In genomic region chr2:92432299-92433295, GRCm38 (mm10) we compare ENCODE assay signal across 8 mouse cellular contexts. TPM values are rescaled to one million over a fixed set of nuclear protein-coding genes. Genes with fewer than 3 reads are reported as not detected.
A peak's percentile ranks its signal among the peaks of the same experiment; 100 is the strongest.
DNase-seq lines count a peak whose midpoint lies in the region; ATAC-seq and TF ChIP-seq lines count a peak whose summit lies in the region.

No protein-coding gene starts in this region.

- peak overlapping the region; percentile 84 for H3K4me2 ChIP-seq in forebrain, embryonic 11.5 days (ENCODE audit: low read depth, low read length, severe bottlenecking)
- peak overlapping the region; percentile 88 for H3K4me2 ChIP-seq in hindbrain, embryonic 15.5 days
- H3K4me2 ChIP-seq in myocyte (ENCODE audit: low read depth), result peak overlapping the region; percentile 82

- H3K27ac ChIP-seq in forebrain, embryonic 11.5 days (ENCODE audit: low read depth, low read length), result no peak overlapping the region
- H3K27ac ChIP-seq in hindbrain, embryonic 15.5 days (replicated peaks), result peak overlapping the region; percentile 88

- no peaks in the 10 kb centered on the region for H3K79me2 ChIP-seq in C2C12 (ENCODE audit: control insufficient read depth, insufficient read depth)
- H3K79me2 ChIP-seq in myocyte (ENCODE audit: control insufficient read depth, insufficient read depth), result peaks cover 11% of the 10 kb centered on the region

- no peak for ATAC-seq in forebrain, embryonic 11.5 days (replicated peaks; ENCODE audit: low FRiP score)
- ATAC-seq in hindbrain, embryonic 15.5 days (ENCODE audit: low FRiP score, low read depth), result no peak

- no peak for TF ChIP-seq POLR2A in myocyte (IDR thresholded peaks at IDR 0.05; ENCODE audit: insufficient read length, low read depth)

- no peak for TF ChIP-seq CTCF in C2C12 (IDR thresholded peaks at IDR 0.05; ENCODE audit: control insufficient read depth, insufficient read depth, insufficient read length)

- no peaks in the 10 kb centered on the region for H3K79me3 ChIP-seq in C2C12 (ENCODE audit: low read depth)

- H3ac ChIP-seq in C2C12 (ENCODE audit: control insufficient read depth, insufficient read length, low read depth), result no peak overlapping the region
- H3ac ChIP-seq in myocyte (ENCODE audit: control insufficient read depth, insufficient read length), result peak overlapping the region; percentile 44

- DNase-seq in NIH3T3 (ENCODE audit: low read depth), result peak; percentile 80
- DNase-seq in forebrain, embryonic 11.5 days (ENCODE audit: low spot score), result no peak
- peak; percentile 73 for DNase-seq in liver
- DNase-seq in frontal cortex, postnatal 25 days (ENCODE audit: low spot score in 2 of 2), result no peak
- no peak for DNase-seq in frontal cortex, postnatal 14 days (ENCODE audit: low spot score in 2 of 2)

- H3K9ac ChIP-seq in forebrain, embryonic 11.5 days (ENCODE audit: low read length), result peak overlapping the region; percentile 70; the same call in 1 of the 2 replicates
- peak overlapping the region; percentile 76 for H3K9ac ChIP-seq in hindbrain, embryonic 15.5 days

- H3K4me3 ChIP-seq in C2C12 (ENCODE audit: insufficient read depth, poor library complexity, severe bottlenecking) (peak overlapping the region; percentile 75), myocyte (peak overlapping the region; percentile 41)
- peak overlapping the region; percentile 66 for H3K4me3 ChIP-seq in forebrain, embryonic 11.5 days (ENCODE audit: low read depth, low read length)
- H3K4me3 ChIP-seq in hindbrain, embryonic 15.5 days, result peak overlapping the region; percentile 83

- no peaks in the 10 kb centered on the region for H3K9me3 ChIP-seq in forebrain, embryonic 11.5 days (ENCODE audit: control insufficient read depth, low read length)
- H3K9me3 ChIP-seq in hindbrain, embryonic 15.5 days, result no peaks in the 10 kb centered on the region

- 56% methylated on average over 17 of the region's 17 CpGs for WGBS in forebrain, embryonic 11.5 days
- WGBS in hindbrain, embryonic 15.5 days, result 22% methylated on average over 17 of the region's 17 CpGs

- H3K27me3 ChIP-seq in C2C12 (ENCODE audit: control insufficient read depth, insufficient read depth, insufficient read length), result no peaks in the 10 kb centered on the region
- no peaks in the 10 kb centered on the region for H3K27me3 ChIP-seq in forebrain, embryonic 11.5 days (ENCODE audit: control insufficient read depth, insufficient read depth, low read length)
- peaks cover 5% of the 10 kb centered on the region; the same call in 1 of the 2 replicates for H3K27me3 ChIP-seq in hindbrain, embryonic 15.5 days
- H3K27me3 ChIP-seq in myocyte (ENCODE audit: control insufficient read depth, insufficient read depth, insufficient read length), result no peaks in the 10 kb centered on the region

- peaks cover 11% of the 10 kb centered on the region for H3K4me1 ChIP-seq in forebrain, embryonic 11.5 days (replicated peaks; ENCODE audit: control insufficient read depth, insufficient read depth, low read length)
- H3K4me1 ChIP-seq in hindbrain, embryonic 15.5 days (replicated peaks), result peaks cover 64% of the 10 kb centered on the region

- H3K36me3 ChIP-seq in C2C12 (ENCODE audit: control insufficient read depth, insufficient read depth) (no peaks in the 10 kb centered on the region), myocyte (ENCODE audit: control insufficient read depth, insufficient read depth) (no peaks in the 10 kb centered on the region)
- H3K36me3 ChIP-seq in forebrain, embryonic 11.5 days (ENCODE audit: control insufficient read depth, insufficient read depth, low read length), result no peaks in the 10 kb centered on the region
- no peaks in the 10 kb centered on the region for H3K36me3 ChIP-seq in hindbrain, embryonic 15.5 days

TF ChIP-seq in C2C12, 6 proteins besides CTCF, POLR2A, EP300 and RAD21:
- TF ChIP-seq FOSL1 (IDR thresholded peaks at IDR 0.05; ENCODE audit: insufficient read depth, low read length, poor library complexity, severe bottlenecking) (no peak), CEBPB (IDR thresholded peaks at IDR 0.05; ENCODE audit: low read depth) (no peak), MYOD1 (IDR thresholded peaks at IDR 0.05; ENCODE audit: control insufficient read depth, insufficient read length, low read depth) (no peak), MAX (IDR thresholded peaks at IDR 0.05) (no peak), MYOG (IDR thresholded peaks at IDR 0.05; ENCODE audit: control insufficient read depth, extremely low read depth, insufficient read length) (no peak), USF1 (IDR thresholded peaks at IDR 0.05; ENCODE audit: low read depth) (no peak)

TF ChIP-seq in myocyte, 11 proteins besides CTCF, POLR2A, EP300 and RAD21:
- TF ChIP-seq TCF3 (IDR thresholded peaks at IDR 0.05; ENCODE audit: insufficient read length, low read depth), result no peak
- TF ChIP-seq MAX (IDR thresholded peaks at IDR 0.05; ENCODE audit: low read depth), result no peak
- TF ChIP-seq MYOD1 (IDR thresholded peaks at IDR 0.05; ENCODE audit: control insufficient read depth in 1 of 3, insufficient read length in 2 of 3, low read depth in 2 of 3), result no peak
- no peak for TF ChIP-seq REST (IDR thresholded peaks at IDR 0.05; ENCODE audit: insufficient read depth, insufficient read length)
- no peak for TF ChIP-seq TCF12 (IDR thresholded peaks at IDR 0.05; ENCODE audit: insufficient read depth, poor library complexity, severe bottlenecking)
- TF ChIP-seq CEBPB (IDR thresholded peaks at IDR 0.05; ENCODE audit: insufficient read depth, poor library complexity, severe bottlenecking), result no peak
- no peak for TF ChIP-seq SRF (IDR thresholded peaks at IDR 0.05; ENCODE audit: control insufficient read depth, insufficient read length, low read depth)
- no peak for TF ChIP-seq MYOG (IDR thresholded peaks at IDR 0.05; ENCODE audit: control insufficient read depth in 1 of 3, insufficient read depth in 1 of 3, insufficient read length in 2 of 3, low read depth in 2 of 3)
- TF ChIP-seq E2F4 (IDR thresholded peaks at IDR 0.05; ENCODE audit: insufficient read depth), result no peak
- TF ChIP-seq USF1 (IDR thresholded peaks at IDR 0.05; ENCODE audit: low read depth), result no peak
- TF ChIP-seq POLR2AphosphoS2 (IDR thresholded peaks at IDR 0.05; ENCODE audit: insufficient read length, low read depth), result no peak

RNA-seq across cellular contexts. Expression of gene Cry2, which starts 1.2 kb away (rescaled TPM):
- 2.1 TPM for polyA plus RNA-seq in C2C12 (2012; fragmentation: generic; extraction: Trizol)
- 24.0 and 25.5 TPM in 2 replicates for polyA plus RNA-seq in forebrain, embryonic 11.5 days (2014; fragmentation: Nextera tagmentation; extraction: Ambion mirVana)
- 41.1 and 47.9 TPM in 2 replicates for polyA plus RNA-seq in hindbrain, embryonic 15.5 days (2015; fragmentation: Nextera tagmentation; extraction: Ambion mirVana)
- 9.3 TPM for polyA plus RNA-seq in myocyte (2012; fragmentation: generic; extraction: Trizol)

RNA-seq across cellular contexts. Expression of gene Slc35c1, which starts 27.7 kb away (rescaled TPM):
- polyA plus RNA-seq in C2C12 (2012; fragmentation: generic; extraction: Trizol), result 9.6 TPM
- 11.6 and 12.8 TPM in 2 replicates for polyA plus RNA-seq in forebrain, embryonic 11.5 days (2014; fragmentation: Nextera tagmentation; extraction: Ambion mirVana)
- polyA plus RNA-seq in hindbrain, embryonic 15.5 days (2015; fragmentation: Nextera tagmentation; extraction: Ambion mirVana), result 15.4 and 20.1 TPM in 2 replicates
- 13.8 TPM for polyA plus RNA-seq in myocyte (2012; fragmentation: generic; extraction: Trizol)

RNA-seq across cellular contexts. Expression of gene Mapk8ip1, which starts 31.5 kb away (rescaled TPM):
- polyA plus RNA-seq in C2C12 (2012; fragmentation: generic; extraction: Trizol) (18.8 TPM), myocyte (2012; fragmentation: generic; extraction: Trizol) (34.7 TPM)
- 35.9 and 41.4 TPM in 2 replicates for polyA plus RNA-seq in forebrain, embryonic 11.5 days (2014; fragmentation: Nextera tagmentation; extraction: Ambion mirVana)
- polyA plus RNA-seq in hindbrain, embryonic 15.5 days (2015; fragmentation: Nextera tagmentation; extraction: Ambion mirVana), result 162 and 178 TPM in 2 replicates

RNA-seq across cellular contexts. Expression of gene 1700029I15Rik, which starts 50.3 kb away (rescaled TPM):
- polyA plus RNA-seq in C2C12 (2012; fragmentation: generic; extraction: Trizol), result 0.73 TPM
- 2.3 and 3.6 TPM in 2 replicates for polyA plus RNA-seq in forebrain, embryonic 11.5 days (2014; fragmentation: Nextera tagmentation; extraction: Ambion mirVana)
- polyA plus RNA-seq in hindbrain, embryonic 15.5 days (2015; fragmentation: Nextera tagmentation; extraction: Ambion mirVana), result 7.8 and 8.8 TPM in 2 replicates
- 0.91 TPM for polyA plus RNA-seq in myocyte (2012; fragmentation: generic; extraction: Trizol)

RNA-seq across cellular contexts. Expression of gene Large2, which starts 57.9 kb away (rescaled TPM):
- polyA plus RNA-seq in C2C12 (2012; fragmentation: generic; extraction: Trizol) (0.13 TPM), myocyte (2012; fragmentation: generic; extraction: Trizol) (0.11 TPM)
- 16.1 and 16.4 TPM in 2 replicates for polyA plus RNA-seq in forebrain, embryonic 11.5 days (2014; fragmentation: Nextera tagmentation; extraction: Ambion mirVana)
- 1.5 TPM in 2 replicates for polyA plus RNA-seq in hindbrain, embryonic 15.5 days (2015; fragmentation: Nextera tagmentation; extraction: Ambion mirVana)

Comparison
In these comparisons a context has a peak if more than half of its experiments do, and no peak if none do; other contexts are left out.
1. DNase-seq: peak in NIH3T3 (single experiment) and liver (single experiment); none in forebrain, embryonic 11.5 days (single experiment), frontal cortex, postnatal 25 days (0 of 2) and frontal cortex, postnatal 14 days (0 of 2).
2. Peak in every context shown above with its lines, with median percentiles within 50 percentile points of each other: H3K4me3 ChIP-seq and H3K4me2 ChIP-seq.